Mouse (Mus musculus): ENCODE measurements around the gene Zfand2a.
A peak's percentile ranks its signal among the peaks of the same experiment; 100 is the strongest.

DNA sequence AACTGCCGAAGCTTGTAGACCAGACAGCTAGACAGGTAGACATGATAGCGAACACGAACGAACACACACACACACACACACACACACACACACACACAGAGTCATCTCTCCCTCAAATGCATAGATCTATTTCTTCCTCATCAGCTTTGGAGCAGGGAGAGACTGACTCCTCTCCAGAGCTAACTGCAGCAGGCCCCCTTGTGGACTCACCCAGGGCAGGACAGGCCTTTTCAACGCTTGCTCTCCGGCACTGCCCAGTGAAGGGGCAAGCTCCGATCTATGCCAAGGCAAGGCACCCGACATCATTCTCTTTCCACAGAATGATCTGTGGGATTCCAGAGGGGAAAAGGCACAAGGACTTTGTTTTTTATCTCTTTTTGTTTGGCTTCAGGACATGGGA, 39.1 kb downstream of the Zfand2a start:
- TF ChIP-seq POLR2A (IDR thresholded peaks at IDR 0.05; ENCODE audit: extremely low read depth, insufficient read depth, low read length) (no peak), CTCF (IDR thresholded peaks at IDR 0.05; ENCODE audit: extremely low read depth, insufficient read depth, low read length) (0 out of 2 replicates have a peak, but pooled peaks have one; percentile 16)
